Mouse (Mus musculus) c-Kit-positive CD71-negative TER-119-negative erythroid progenitor cells, embryonic 14.5 days (primary cell): Measurements from ENCODE around the gene Rbx1.

ENCODE experiments used
- DNase-seq: peaks from one replicate; pipeline ENCODE4 v3.0.0-alpha.2; 2013; ENCODE audit warnings: low read depth

The Rbx1 gene

DNA sequence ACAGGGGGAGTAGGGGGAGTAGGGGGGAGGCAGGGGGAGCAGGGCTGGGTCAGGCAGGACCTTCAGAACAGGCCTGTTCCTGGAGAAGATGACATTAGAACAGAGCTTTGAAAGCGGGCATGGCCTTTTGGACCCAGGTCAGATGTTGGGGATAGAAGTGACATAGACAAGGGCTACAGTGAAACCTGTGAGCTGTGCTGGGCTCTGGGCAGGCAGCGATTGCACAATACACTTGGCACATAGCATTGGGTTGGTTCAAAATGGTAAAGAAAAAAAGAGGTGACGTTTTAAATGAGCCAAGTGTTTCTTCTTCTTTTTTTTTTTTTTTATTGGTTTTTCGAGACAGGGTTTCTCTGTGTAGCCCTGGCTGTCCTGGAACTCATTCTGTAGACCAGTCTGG lies 19.4 kb downstream of the Rbx1 start:
- DNase-seq = no peak

DNA sequence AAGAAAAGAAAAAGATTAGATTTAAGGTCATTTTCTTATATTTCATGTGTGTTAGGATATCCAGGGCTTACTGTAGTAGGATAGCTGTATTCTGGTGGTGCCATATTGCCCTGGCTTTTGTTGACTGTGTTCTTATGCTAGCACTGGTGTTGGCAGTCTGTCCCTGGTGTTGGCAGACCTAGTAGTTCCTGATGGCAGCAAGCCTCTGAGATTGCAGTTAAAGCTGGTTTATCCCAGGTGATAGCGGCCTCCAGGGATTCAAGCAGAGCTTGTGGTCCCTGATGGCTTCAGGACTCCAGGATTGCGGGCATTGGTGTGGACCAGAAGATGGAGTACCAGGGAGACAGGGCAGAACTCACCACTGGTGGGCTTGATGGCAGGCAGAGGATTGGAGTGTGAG lies 37.4 kb downstream of the Rbx1 start:
- no peak for DNase-seq

DNA sequence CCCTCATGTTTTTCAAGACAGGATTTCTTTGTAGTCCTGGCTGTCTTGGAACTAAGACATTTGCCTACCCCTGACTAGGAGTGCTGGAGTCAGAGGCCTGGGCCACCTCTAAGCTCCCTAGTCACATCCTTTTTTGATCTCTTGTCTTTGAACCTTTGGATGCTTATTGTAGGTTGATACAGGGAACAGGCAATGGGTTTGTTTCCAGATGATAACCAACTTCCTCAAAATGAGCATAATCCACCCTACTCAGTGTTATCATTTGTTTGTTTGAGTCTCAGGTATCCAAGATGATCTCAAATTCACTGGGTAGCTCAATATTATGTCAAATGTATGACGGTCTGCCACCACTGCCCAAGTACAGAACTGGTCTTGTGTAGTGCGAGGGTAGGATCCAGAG lies 37.9 kb downstream of the Rbx1 start:
- DNase-seq = no peak

DNA sequence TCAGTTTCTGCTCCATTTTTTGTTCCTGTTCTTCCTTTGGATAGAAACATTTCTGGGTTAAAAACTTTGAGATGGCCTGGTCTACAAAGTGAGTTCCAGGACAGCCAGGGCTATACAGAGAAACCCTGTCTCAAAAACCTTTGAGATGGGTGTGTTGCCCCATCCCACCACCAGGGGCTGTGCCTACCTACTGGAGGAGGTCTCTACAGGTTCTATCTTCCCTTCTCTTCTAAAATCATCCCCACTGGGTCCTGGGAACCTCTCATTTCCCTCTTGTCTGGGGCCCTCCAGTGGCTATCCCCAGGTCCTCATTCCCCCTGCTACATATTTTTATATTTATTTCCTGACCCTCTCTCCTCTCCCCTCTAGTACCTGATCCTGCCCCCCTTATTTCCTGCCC lies 41.1 kb downstream of the Rbx1 start:
- no peak for DNase-seq

DNA sequence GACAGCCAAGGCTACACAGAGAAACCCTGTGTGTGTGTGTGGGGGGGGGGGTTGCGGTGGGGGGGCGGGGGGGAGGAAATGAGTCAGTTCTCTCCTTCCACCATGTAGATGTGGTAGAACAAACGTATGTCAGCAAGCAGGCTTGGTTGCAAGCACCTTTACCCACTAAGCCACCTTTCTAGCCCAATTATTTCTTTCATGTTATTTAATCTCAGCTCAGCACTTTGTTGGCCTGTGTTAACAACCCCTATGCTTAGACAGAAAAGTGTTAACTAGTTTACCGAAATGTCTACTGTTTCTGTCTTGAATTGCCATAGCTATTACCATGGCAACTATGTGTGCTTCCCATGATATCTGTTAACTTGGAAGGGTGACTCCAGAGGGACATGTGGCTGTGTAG lies 44.5 kb downstream of the Rbx1 start:
- no peak for DNase-seq

DNA sequence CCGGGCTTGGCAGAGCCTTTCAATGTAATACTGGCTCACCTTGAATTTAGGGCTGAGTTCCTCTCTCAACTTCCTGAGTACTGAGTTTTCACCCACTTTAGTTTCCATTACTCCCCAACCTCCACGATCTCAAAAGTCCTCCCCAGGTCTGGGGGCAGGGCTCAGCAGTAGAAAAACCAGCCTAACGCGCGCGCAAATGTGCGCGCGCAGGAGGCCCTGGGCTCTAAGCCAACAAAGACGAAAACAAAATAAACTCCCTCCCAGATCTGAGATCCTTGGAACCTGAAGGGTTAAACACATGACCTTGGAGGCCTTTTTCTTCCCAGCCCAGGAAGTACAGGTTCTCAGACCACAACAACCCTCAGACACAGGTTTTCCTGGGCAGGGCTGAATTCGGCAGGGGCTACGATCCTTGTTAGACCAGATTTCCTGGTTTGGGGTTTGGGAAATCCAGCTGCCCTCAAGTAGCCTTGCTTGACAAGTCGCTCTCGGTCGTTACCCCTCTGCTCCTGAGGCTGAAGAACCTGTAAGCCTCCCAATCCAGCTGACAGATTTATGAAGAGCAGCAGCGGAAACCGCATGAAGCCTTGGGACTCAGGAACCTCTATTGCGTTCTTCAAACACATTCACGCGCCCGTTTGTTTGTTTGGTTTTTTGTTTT lies 45.6 kb downstream of the Rbx1 start:
- DNase-seq = no peak

DNA sequence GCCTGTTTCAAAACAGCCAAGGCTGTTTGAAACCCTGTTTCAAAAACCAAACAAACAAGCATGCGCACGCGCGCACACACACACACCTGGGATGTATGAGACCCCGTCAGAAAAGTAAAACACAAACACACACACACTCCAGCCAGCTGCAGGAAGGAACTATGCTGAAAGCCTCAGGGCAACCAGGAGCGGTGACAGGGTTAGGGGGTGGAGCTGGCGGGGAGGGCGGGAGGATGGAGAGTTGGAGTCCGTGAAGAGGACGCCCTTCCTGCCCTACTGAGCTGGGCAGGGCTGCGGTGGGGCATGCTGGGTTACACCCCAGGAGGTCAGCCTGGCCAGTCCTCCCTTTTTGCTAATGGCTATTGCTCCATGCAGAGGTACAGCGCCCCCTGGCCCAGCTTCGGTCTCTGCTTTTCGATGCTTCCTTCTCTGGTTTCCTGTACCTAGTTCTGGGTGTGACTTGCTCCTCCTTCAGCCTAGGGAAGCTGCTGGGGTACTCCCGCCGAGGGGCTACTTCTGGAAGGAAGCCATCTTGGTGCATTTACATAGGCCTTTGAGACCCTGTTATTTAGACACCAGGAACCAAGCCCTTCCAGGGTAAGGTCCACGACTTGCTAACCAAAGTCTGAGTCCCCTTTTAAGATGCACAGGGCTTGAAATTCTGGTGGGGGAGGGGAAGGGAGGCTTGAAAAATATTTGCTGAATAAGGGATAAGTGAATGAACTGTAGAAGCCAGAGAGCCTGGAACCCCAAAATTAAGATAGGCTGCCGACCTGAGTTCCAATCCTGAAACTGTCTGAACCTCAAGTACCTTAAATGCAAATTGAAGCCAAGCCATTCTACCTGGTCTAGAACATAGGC lies 48.2 kb downstream of the Rbx1 start:
- peak; percentile 82 for DNase-seq

DNA sequence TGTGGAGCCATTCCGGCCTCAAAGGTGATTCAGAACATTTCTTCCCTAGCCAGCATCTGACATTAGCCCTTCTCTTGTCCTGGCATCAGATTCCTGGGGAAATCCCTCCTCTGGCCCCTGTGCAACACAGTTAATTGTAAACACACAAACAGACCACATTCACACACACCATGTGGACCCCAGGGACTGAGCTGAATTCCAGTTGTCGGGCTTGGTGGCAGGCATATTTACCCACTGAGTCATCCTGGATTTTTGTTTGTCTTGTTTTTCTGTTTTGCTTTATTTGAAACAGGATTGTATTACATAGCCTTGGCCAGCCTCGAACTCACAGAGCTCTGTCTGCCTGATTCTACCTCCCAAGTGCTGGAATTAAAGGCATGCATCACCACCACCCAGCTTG lies 49.1 kb downstream of the Rbx1 start:
- no peak for DNase-seq

DNA sequence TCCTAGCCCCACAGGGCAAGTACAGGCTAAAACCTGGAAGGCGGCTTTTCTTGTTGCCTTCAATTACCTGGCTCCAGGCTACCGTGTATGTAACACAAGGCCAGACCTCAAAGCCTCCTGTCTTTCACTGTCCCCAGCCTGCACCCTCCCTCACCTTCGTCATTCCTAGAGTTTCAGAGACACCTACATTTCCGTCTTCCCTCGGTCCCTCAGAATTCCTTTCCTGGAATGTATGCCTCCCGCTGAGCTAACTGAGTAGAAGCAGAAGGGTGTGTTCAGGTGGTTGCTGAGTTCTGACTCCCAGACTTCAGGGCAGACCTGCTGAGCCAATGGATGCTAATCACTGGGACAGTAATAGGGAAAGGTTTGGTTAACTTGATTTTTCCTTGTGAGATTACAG lies 51.9 kb downstream of the Rbx1 start:
- no peak for DNase-seq

DNA sequence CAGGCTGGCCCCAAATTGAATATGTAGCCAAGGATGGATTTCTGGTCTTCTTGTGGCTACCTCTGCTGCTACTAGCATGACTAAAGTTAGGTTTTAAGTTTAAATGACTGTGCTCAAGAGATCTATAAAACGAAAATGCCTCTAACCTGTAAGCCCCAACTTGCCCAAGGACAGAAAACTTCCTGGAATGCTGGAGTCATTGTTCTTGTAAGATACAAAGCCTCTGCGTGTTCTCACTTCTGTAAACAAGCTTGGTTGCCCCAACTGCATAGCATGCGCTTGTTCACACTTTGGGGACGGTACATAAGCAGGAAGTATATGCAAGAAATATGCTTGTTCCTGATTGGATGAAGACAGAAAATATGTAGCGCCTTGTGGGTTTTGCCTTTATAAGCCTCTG lies 52.7 kb downstream of the Rbx1 start:
- no peak for DNase-seq

DNA sequence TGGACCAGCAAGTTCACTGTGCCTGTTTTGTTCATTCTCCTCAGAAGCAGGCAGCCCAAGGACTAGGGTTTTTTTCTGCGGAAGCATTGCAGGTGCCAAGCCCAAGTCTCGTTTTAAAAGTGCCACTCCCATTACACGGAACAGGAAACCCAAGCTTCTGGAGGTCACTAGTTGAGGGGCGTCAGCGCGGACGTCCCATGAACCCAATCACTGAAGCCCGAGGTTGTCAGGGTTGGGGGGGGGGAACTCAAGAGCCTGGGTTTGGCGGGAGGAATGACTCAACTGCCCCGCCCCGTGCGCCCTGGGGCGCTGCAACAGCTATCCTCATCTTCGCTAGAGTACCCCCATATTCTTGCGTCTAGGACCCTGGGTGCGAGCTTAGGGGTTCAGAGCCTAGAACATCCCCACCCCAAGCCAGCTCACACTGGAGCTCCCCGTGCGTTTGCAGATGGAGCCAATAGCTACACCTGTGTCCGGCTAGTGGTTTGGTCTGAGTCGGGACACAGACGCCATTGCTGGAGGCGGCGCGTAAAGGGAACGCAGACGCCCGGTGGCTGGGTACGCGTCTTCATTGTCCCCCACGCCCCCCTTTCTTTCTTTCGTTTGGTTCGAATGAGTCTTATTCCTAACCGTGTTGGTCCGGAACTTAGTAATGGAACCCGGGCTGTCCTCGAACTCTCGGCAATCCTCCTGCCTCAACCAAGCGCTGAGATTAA lies 56.1 kb downstream of the Rbx1 start:
- DNase-seq = peak; percentile 78

DNA sequence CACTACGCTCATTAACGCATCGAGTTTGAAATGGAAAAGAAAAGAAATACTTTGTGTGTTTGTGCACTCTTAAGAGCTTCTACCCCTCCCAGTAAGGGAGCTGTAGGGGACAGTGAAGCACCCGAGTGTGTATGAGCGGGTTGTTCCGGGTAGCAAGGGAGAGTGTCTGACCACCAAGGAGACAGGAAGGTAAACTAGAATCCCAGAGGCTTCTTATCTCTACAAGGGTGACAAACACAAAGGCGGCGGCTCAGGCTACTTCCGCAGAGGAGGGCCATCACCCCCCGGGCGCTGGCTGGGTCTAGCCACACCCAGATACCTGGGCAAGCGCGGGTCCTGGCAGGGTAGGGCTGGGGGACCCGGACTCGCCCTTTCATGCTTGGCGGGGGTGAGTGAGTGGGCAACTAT lies 56.7 kb downstream of the Rbx1 start:
- no peak for DNase-seq

DNA sequence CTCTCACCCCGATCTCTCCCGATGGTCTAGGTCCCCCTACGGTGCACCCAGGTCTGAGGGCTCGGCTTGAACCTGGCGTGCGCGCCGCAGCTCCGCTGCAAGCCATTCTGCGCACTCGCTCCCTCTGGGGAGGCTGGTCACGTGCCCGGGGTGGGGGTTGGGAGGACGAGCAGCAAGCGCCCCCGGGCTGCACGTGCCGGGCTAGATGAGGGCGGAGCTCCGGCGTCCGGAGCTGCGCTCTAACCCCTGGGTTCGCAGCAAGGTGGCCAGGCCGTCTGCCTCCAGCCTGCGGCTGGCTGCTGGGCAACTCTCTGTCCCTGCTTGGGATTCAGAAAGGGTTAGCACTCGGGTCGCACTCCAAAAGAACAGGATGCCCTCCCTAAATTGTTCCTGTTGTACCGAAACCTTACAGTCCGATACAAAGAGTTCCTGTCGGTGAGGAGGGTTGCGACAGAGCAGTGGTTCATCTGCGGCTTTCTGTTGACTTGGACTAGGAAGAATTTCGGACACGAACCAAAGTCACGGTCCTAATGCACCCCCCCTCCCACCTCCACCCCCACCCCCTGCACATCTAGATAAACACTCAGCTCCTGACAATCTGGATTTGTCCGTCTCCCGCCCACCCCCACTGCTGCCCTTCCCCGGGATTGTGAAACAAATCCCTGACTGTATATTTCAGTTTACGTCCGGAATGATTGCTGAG lies 57.2 kb downstream of the Rbx1 start:
- DNase-seq = peak; percentile 94

DNA sequence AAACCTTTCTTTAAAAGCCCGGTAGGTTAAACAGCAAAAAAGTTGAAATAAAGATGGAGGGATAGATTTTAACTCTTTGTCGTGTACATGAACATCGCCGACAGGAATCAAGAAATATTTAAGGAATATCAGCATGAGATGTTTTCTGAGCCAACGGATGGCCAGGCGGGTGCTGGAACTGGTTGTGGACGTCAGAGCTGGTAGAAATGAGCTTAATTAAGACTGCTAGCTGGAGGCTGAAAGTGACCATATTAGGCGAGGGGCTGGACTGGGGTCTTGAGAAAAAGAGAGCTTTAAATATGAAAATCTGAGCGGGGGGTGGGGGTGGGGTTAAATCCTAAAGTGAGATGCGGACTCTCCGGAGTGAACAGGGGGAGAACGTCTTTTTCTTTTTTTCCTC lies 57.8 kb downstream of the Rbx1 start:
- DNase-seq = no peak
